Mouse (Mus musculus): Measurements from ENCODE around the gene Cox8a. TPM values are rescaled to one million over a fixed set of nuclear protein-coding genes. Genes with fewer than 3 reads are reported as not detected.

Cox8a gene
- polyA plus RNA-seq, 1 experiment from 2014 or later, result 1,294 TPM

DNA sequence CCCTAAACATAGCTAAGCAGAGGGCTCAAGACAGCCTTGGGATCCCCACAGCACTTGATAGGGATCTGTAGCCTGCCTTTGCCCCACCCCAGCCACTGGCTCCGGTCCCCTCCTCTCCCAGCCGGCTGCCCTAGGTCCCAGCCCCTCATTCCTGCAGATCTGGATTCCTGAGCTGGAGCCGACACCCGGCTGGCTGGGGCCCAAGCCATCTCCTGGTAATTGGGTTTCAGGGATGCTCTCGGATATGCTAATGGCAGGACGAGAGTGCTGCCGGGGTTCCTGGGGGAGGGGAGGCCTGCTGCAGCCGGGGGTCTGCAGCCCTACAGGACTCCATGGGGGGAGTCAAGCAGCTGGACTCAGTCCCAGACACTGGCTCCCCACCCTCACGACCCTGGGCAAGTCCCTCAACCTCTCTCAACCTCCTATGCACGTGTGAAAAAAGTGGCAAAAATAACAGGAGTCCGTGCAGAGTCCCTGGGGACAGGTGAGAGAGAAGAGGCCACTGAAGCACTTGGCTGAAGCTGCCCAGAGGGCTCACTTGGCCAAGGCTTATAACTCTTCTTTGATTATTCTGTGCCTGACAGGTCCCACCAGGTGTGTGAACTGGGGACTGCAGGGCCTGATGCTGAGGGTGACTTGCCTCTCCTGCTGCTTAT lies 41.2 kb downstream of the Cox8a start:
- Histone ChIP-seq H3K9me3 (no peaks in the 10 kb centered on the region), H3K27ac (no peak overlapping the region), H3K4me3 (no peak overlapping the region), H3K4me1 (peaks cover 48% of the 10 kb centered on the region), H3K36me3 (no peaks in the 10 kb centered on the region), H3K27me3 (ENCODE audit: insufficient read depth, poor library complexity, severe bottlenecking) (peaks cover 60% of the 10 kb centered on the region)
- 8% methylated on average over 11 of the region's 11 CpGs for WGBS
- DNase-seq (ENCODE audit: low spot score), result no peak

- Histone ChIP-seq H3K9me3 (no peaks in the 10 kb centered on the region), H3K4me1 (peaks cover 39% of the 10 kb centered on the region), H3K27ac (peak overlapping the region; percentile 49), H3K27me3 (ENCODE audit: insufficient read depth, poor library complexity, severe bottlenecking) (peaks cover 58% of the 10 kb centered on the region), H3K36me3 (no peaks in the 10 kb centered on the region), H3K4me3 (no peak overlapping the region)
- 16% methylated on average over 13 of the region's 13 CpGs for WGBS
- DNase-seq (ENCODE audit: low spot score), result peak; percentile 85
These were observed 45.2 kb downstream of the Cox8a start for GRCm38 (mm10) chr19:7172051-7172866.

- WGBS, result 6% methylated on average over 8 of the region's 8 CpGs
- Histone ChIP-seq H3K4me1 (peaks cover 38% of the 10 kb centered on the region), H3K27me3 (ENCODE audit: insufficient read depth, poor library complexity, severe bottlenecking) (peaks cover 62% of the 10 kb centered on the region), H3K9me3 (no peaks in the 10 kb centered on the region), H3K27ac (peak overlapping the region; percentile 49), H3K4me3 (no peak overlapping the region), H3K36me3 (no peaks in the 10 kb centered on the region)
- DNase-seq (ENCODE audit: low spot score), result no peak
These were observed 46.0 kb downstream of the Cox8a start for GRCm38 (mm10) chr19:7171447-7171846.

GRCm38 (mm10) chr19:7170916-7171315 lies 46.5 kb downstream of the Cox8a start:
- WGBS, result 59% methylated on average over 6 of the region's 6 CpGs
- Histone ChIP-seq H3K4me3 (no peak overlapping the region), H3K36me3 (no peaks in the 10 kb centered on the region), H3K4me1 (peaks cover 38% of the 10 kb centered on the region), H3K9me3 (no peaks in the 10 kb centered on the region), H3K27ac (peak overlapping the region; percentile 49), H3K27me3 (ENCODE audit: insufficient read depth, poor library complexity, severe bottlenecking) (peaks cover 62% of the 10 kb centered on the region)
- DNase-seq (ENCODE audit: low spot score), result no peak

- DNase-seq (ENCODE audit: low spot score), result no peak
- Histone ChIP-seq H3K27me3 (ENCODE audit: insufficient read depth, poor library complexity, severe bottlenecking) (peaks cover 77% of the 10 kb centered on the region), H3K4me1 (peaks cover 57% of the 10 kb centered on the region), H3K27ac (no peak overlapping the region), H3K9me3 (no peaks in the 10 kb centered on the region), H3K36me3 (no peaks in the 10 kb centered on the region), H3K4me3 (no peak overlapping the region)
- WGBS, result 38% methylated on average over 2 of the region's 2 CpGs
These were observed 49.0 kb downstream of the Cox8a start for GRCm38 (mm10) chr19:7168423-7168822.

DNA sequence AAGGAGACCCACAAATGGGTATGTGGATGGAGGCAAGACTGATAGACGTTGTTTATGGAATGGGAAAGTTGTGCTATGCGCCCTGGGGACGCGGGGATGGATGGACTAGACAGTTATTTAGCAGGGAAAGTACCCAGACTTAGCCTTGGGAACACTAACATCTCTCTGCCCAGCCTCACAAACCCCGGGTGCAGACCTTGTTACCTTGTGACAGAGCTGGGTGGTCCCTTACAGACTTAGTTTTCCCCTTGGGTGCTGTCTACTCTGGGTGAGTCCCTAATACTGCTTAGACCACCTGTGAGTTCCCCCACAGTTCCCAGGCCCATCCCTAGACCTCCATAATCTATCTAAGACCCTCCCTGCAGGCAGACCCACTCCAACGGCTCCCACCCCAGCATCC lies 50.6 kb downstream of the Cox8a start:
- no peak for DNase-seq (ENCODE audit: low spot score)
- Histone ChIP-seq H3K27me3 (ENCODE audit: insufficient read depth, poor library complexity, severe bottlenecking) (peaks cover 88% of the 10 kb centered on the region), H3K4me3 (no peak overlapping the region), H3K4me1 (peaks cover 48% of the 10 kb centered on the region), H3K36me3 (no peaks in the 10 kb centered on the region), H3K9me3 (no peaks in the 10 kb centered on the region), H3K27ac (no peak overlapping the region)
- 12% methylated on average over 6 of the region's 6 CpGs for WGBS

DNA sequence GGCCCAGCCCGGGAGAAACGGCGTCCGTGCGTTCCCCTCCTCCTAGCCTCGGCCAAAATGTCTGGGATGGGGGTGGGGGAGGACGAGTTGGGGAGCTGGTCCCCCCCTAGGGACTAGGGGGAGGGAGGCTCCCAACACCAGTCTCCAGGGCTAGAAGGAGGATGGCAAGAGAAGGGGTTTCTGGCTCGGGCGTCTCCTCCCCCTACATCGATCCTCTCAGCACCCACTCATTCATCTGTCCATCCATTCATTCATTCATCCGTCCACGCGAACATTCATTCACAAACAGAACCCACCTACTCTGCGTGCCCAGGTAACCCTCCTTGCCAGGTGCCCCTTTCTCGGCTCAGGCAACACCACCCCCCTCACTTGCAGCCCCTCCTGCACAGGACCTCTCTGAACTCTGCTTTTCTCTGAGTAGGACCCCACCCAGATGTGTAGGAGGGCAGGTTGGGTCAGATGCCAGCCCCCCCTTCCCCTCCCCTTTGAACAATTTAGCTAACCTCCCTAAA lies 51.2 kb downstream of the Cox8a start:
- Histone ChIP-seq H3K4me1 (peaks cover 43% of the 10 kb centered on the region), H3K4me3 (peak overlapping the region; percentile 69), H3K27ac (peak overlapping the region; percentile 78), H3K9me3 (no peaks in the 10 kb centered on the region), H3K36me3 (no peaks in the 10 kb centered on the region), H3K27me3 (ENCODE audit: insufficient read depth, poor library complexity, severe bottlenecking) (peaks cover 93% of the 10 kb centered on the region)
- 1% methylated on average over 15 of the region's 15 CpGs for WGBS
- no peak for DNase-seq (ENCODE audit: low spot score)

- WGBS, result under 1% methylated on average over 80 of the region's 105 CpGs
- DNase-seq (ENCODE audit: low spot score), result no peak
- Histone ChIP-seq H3K36me3 (no peaks in the 10 kb centered on the region), H3K9me3 (no peaks in the 10 kb centered on the region), H3K4me1 (peaks cover 42% of the 10 kb centered on the region), H3K27me3 (ENCODE audit: insufficient read depth, poor library complexity, severe bottlenecking) (peaks cover 96% of the 10 kb centered on the region), H3K27ac (peak overlapping the region; percentile 78), H3K4me3 (peak overlapping the region; percentile 69)
These were observed 51.8 kb downstream of the Cox8a start for GRCm38 (mm10) chr19:7165509-7166199.

Other genes starting within 250 kb of the Cox8a start
- 169 and 191 TPM in 2 replicates for gene Ppp1r14b, start 242.6 kb downstream of the Cox8a start, polyA plus RNA-seq (2016; fragmentation: Nextera tagmentation; extraction: Ambion mirVana)
- 26.1 and 31.9 TPM in 2 replicates for gene Plcb3, start 241.1 kb downstream of the Cox8a start, polyA plus RNA-seq (2016; fragmentation: Nextera tagmentation; extraction: Ambion mirVana)
- 110 and 131 TPM in 2 replicates for gene Fkbp2, start 237.1 kb downstream of the Cox8a start, polyA plus RNA-seq (2016; fragmentation: Nextera tagmentation; extraction: Ambion mirVana)
- 53.0 and 94.1 TPM in 2 replicates for gene Vegfb, start 230.0 kb downstream of the Cox8a start, polyA plus RNA-seq (2016; fragmentation: Nextera tagmentation; extraction: Ambion mirVana)
- gene Dnajc4, start 225.0 kb downstream of the Cox8a start, polyA plus RNA-seq (2016; fragmentation: Nextera tagmentation; extraction: Ambion mirVana), result 24.6 and 29.5 TPM in 2 replicates
- gene Nudt22, start 221.5 kb downstream of the Cox8a start, polyA plus RNA-seq (2016; fragmentation: Nextera tagmentation; extraction: Ambion mirVana), result 23.9 and 25.2 TPM in 2 replicates
- 11.3 and 16.7 TPM in 2 replicates for gene Trpt1, start 221.5 kb downstream of the Cox8a start, polyA plus RNA-seq (2016; fragmentation: Nextera tagmentation; extraction: Ambion mirVana)
- gene Fermt3, start 198.1 kb downstream of the Cox8a start, polyA plus RNA-seq (2016; fragmentation: Nextera tagmentation; extraction: Ambion mirVana), result 10.6 and 22.7 TPM in 2 replicates
- gene Stip1, start 177.6 kb downstream of the Cox8a start, polyA plus RNA-seq (2016; fragmentation: Nextera tagmentation; extraction: Ambion mirVana), result 320 and 388 TPM in 2 replicates
- gene Macrod1, start 160.8 kb downstream of the Cox8a start, polyA plus RNA-seq (2016; fragmentation: Nextera tagmentation; extraction: Ambion mirVana), result 8.0 and 12.4 TPM in 2 replicates
- gene Flrt1, start 111.9 kb downstream of the Cox8a start, polyA plus RNA-seq (2016; fragmentation: Nextera tagmentation; extraction: Ambion mirVana), result 0.53 and 1.0 TPM in 2 replicates
- gene Otub1, start 11.3 kb downstream of the Cox8a start, polyA plus RNA-seq (2016; fragmentation: Nextera tagmentation; extraction: Ambion mirVana), result 198 and 212 TPM in 2 replicates
- 67.6 and 72.8 TPM in 2 replicates for gene Naa40, start 23.6 kb upstream of the Cox8a start, polyA plus RNA-seq (2016; fragmentation: Nextera tagmentation; extraction: Ambion mirVana)
- gene Rcor2, start 49.7 kb upstream of the Cox8a start, polyA plus RNA-seq (2016; fragmentation: Nextera tagmentation; extraction: Ambion mirVana), result 18.5 and 27.1 TPM in 2 replicates
- 37.4 and 50.6 TPM in 2 replicates for gene Mark2, start 124.2 kb upstream of the Cox8a start, polyA plus RNA-seq (2016; fragmentation: Nextera tagmentation; extraction: Ambion mirVana)
- gene Spindoc, start 165.4 kb upstream of the Cox8a start, polyA plus RNA-seq (2016; fragmentation: Nextera tagmentation; extraction: Ambion mirVana), result 26.8 and 35.5 TPM in 2 replicates
- 3.1 and 5.1 TPM in 2 replicates for gene 2700081O15Rik, start 200.0 kb upstream of the Cox8a start, polyA plus RNA-seq (2016; fragmentation: Nextera tagmentation; extraction: Ambion mirVana)